Mouse (Mus musculus) ES-E14 (cell line): ENCODE data around the gene Fntb.

Experiments used
- CHD2 ChIP-seq: IDR thresholded peaks from 2 replicates; pipeline ENCODE4 v1.6.1; 2014; ENCODE audit warnings: mild to moderate bottlenecking, low read depth, low read length, inconsistent platforms
- ZC3H11A ChIP-seq: IDR thresholded peaks from 2 replicates; pipeline ENCODE4 v1.6.1; 2012; ENCODE audit warnings: low read depth, mild to moderate bottlenecking, inconsistent platforms, low read length, borderline replicate concordance

DNA sequence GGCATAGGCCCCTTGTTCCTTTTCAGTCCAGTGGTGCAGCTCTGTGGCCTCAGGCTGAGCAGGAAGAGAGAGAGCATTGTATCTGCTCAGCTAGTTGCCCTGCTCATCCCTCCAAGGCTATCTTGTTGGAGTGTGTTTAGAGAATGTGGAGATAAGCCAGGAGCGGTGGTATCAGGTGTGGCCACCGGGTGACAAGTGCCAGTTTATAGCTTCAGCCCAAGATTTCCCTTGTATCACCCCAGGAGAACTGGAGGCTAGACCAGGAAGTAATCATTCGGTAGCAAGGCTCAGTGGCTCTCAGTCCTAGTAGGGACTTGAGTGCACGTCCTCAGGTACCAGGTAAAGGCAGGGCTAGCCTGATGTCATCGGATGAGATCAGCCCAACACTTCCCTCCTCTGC is 143.8 kb downstream of the Fntb start:
- TF ChIP-seq ZC3H11A (no peak), CHD2 (no peak)
